Mouse (Mus musculus) urinary bladder, adult 2 months (tissue): Measurements from ENCODE around the gene Myl4. TPM values are rescaled to one million over a fixed set of nuclear protein-coding genes. Genes with fewer than 3 reads are reported as not detected.
A peak's percentile ranks its signal among the peaks of the same experiment; 100 is the strongest.

Experiments
- DNase-seq: peaks from one replicate; pipeline ENCODE4 v3.0.0; 2022; ENCODE audit warnings: low spot score
- polyA plus RNA-seq: library from polyadenylated mRNA; depleted of rRNA; stranded (reverse); fragments of >200 nt; gene quantifications from 2 replicates; pipeline ENCODE4 v1.2.3, GENCODE M21; 2012

Gene Myl4
- polyA plus RNA-seq, 1 experiment: 78.5 TPM

- DNase-seq: peak; percentile 33
These were observed 20.9 kb downstream of the Myl4 start for GRCm38 (mm10) chr11:104571373-104571772.

- no peak for DNase-seq
These were observed 21.6 kb downstream of the Myl4 start for GRCm38 (mm10) chr11:104572091-104572490.

- no peak for DNase-seq
These were observed 22.1 kb downstream of the Myl4 start for GRCm38 (mm10) chr11:104572566-104572965.

DNA sequence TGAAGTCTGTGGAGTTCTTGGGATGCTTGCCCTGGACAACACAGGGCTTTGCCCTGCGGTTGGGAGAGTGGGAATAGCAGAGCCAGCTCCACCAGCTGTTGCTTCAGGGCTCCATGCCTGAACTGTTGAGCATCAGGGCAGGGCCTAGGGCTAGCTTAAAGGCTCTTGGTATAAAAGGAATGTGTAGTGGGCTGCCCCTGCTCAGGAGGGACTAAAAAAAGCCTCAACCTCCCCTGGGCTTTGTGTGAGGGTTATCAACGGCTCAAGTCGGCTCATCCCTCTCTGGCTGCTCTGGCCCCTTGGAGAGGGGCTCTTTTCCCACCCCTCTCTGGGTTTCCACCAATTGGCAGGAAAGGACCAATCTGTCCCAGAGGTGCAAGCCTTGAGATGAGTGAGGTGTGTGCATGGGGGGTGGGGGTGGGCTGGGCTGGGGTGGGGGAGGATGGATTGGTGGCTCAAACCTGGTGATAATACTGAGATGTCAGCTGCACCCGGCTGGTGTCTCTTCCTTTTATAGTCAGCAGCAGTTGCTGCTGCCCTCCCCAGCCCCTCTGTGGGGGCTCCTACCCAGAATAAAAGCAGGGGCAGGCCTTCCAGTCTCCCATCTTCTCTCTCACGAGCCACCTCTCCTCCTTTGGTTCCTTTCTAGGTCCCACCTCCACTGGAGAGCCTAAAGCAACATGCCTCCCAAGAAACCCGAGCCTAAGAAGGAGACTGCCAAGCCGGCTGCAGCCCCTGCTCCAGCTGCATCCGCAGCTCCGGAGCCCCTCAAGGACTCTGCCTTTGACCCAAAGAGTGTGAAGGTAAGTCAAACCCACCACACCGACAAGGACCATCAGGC is 26.5 kb downstream of the Myl4 start:
- DNase-seq: no peak

- no peak for DNase-seq
These were observed 27.6 kb downstream of the Myl4 start for GRCm38 (mm10) chr11:104578074-104578473.

- no peak for DNase-seq
These were observed 28.6 kb downstream of the Myl4 start for GRCm38 (mm10) chr11:104579084-104579483.

DNA sequence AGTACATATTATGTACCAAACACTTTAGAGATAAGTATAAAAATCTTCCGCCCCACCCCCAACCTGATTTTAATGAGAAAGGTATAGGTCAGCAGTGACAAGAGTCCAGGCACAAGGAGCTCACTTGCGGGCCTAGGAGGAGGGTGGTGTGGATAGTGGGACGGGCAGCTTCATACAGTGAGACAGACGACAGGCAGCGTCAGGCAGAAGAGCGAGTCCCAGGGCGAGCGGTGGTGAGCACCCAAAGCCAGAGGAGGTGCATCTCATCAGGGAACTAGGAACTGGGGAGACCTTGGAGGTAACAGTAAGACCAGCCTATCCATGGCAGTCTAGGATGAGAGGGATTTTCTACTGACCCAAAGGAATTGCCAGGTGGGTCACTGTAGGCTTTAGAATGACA is 29.1 kb downstream of the Myl4 start:
- no peak for DNase-seq

GRCm38 (mm10) chr11:104580091-104580490 is 29.6 kb downstream of the Myl4 start:
- no peak for DNase-seq

DNA sequence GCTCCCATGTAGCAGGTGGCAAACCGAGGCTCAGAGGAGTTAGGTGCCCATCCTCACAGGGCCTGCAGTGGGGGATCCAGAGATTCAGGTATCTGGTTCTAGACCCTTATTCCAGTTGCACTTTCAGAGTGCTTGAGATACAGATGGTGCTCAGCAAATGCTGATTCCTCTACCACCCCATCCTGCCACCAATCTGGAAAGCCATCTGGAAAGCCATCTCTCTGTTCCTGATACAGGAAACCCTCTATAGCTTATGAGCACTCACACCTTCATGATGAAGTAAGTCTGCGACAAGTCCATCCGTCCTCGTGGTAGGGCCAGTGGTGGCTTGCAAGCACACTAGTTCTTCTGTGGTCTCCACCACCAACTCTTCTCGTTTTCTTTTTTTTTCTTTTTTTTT is 30.1 kb downstream of the Myl4 start:
- DNase-seq: no peak

DNA sequence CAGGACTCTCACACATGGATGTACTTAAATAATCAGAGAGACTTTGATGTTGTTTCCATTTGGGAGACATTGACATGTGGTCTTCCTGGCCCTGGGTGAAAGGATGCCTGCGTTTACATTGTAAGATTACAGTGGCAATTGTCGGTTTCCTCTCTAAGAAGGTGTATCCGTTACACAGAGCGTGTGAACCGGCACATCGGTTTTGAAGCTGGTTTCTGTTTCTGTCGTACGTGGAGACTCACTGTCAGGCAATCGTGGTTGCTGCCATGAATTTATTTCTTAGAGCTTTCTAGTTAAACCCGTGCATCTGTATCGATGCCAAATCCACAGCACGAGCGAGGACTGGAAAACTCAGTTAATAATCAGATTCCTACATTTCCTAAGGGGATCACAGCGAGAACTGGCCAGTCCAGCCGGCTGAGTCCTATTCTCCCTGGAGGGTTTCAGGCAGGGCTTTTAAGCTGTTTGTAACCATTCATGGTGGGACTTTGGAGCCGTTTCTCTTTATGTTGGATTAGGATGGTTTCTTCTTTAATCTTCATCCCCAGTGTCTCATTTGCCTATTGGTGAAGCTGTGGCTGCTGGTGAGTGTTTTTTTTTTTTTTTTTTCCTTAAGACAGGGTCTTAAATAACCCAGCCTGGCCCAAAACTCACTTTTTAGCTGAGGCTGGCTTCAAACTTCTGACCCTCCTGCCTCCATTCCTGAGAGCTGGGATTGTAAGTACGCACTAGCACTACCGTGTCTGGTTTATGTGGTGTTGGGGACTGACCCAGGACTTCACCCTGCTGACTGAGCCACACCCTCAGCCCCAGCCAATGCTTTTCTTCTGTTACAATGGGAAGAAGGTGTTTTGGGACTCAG is 31.2 kb downstream of the Myl4 start:
- DNase-seq: no peak

DNA sequence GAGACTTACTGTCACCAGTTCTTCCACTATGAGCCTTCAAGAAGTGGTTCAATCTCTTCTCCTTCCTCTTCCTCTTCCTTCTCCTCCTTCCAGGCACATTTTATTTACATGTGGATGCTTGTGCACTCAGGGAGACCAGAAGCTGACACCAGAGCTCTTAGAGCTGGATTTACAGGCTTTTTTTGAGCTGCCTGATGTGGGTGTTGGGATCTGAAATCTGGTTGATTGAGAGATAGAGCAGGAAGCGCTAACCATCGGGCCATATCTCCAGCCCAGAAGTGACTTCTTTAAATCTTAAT is 31.8 kb downstream of the Myl4 start:
- DNase-seq: no peak

DNA sequence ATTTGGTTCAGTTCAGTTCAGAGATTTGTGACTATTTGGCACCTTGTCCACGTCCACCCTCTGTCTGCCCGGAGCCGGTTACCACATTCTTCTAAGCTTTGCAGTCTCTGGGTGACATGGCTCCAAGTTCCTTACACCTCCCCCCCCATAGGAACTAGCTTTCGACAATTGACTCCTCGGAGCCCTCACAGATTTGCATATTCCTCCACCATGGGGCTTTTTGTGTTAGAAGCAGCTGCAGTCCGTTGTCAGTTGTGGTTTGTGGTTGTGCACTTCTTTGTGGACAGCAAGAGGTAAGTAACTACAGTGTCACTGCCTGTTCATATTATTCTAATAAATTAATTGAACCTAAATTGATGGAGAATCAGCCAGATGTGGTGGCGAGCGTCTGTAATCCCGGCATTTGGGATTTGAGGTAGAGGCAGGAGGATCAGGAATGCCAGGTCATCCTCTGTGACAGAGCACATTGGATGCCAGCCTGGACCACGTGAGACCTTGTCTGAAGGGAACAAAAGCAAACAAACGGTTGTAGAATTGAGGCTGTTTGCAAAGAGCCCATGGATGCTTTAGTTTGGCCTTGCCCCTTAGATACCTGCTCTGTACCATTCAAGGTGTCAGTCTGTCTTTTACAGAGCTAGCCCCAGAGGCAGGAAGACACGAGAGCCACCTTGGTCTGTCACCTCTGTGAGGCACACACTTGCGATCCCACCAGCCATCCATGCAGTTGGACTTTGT is 32.3 kb downstream of the Myl4 start:
- no peak for DNase-seq

DNA sequence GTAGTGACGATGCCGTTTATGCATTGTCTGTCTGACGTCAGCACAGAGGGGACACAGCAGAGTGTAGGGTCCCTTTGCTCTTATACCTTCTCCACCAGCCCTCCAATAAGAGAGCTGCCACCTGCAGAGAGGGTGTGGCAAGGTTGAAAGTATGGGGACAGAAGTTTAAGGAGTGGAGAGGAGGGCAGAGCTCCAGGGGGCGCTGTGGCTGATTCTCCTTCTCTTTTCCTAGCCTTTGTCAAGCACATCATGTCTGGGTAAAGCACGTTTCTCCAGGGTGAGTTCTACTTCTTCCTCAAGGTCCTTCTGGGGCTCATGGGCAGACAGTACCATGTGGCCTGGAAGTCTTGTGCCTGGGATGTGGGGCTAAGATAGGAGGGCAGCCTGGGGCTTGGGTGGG is 35.0 kb downstream of the Myl4 start:
- no peak for DNase-seq

DNA sequence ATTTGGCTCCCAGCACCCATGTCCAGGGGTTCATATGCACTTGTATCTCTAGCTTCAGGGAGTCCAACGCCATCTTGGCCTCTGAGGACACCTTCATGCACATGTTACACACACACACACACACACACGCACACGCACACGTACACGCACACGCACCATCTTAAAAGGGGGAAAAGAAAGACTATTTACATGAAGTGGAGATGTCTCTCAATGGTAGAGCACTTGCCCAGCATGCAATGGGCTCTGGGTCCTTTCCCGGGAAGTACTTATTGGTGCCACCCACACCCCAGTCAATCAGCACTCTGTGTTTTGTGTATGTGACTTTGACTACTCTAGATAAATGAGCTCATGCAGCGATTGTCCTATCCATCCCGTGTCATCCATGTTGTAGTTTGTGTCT is 37.4 kb downstream of the Myl4 start:
- DNase-seq: no peak

- no peak for DNase-seq
These were observed 38.0 kb downstream of the Myl4 start for GRCm38 (mm10) chr11:104588513-104588912.

DNA sequence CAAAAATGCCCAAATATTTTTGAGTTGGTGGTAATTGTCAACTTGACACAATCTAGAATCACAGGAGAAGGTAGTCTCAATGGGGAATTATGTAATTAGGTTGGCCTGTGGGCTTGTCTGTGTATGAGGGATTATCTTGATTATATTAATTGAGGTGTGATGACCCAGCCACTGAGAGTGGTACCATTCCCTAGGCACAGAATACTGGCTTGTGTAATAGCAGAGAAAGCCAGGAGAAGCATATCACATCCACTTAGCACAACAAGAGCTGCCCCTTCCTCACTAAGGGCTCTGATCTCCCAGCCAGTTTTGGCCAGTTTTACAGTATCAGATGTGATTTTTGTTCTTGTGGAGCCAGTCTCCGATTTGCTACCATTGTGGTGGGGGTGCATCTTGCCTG is 39.1 kb downstream of the Myl4 start:
- DNase-seq: no peak

DNA sequence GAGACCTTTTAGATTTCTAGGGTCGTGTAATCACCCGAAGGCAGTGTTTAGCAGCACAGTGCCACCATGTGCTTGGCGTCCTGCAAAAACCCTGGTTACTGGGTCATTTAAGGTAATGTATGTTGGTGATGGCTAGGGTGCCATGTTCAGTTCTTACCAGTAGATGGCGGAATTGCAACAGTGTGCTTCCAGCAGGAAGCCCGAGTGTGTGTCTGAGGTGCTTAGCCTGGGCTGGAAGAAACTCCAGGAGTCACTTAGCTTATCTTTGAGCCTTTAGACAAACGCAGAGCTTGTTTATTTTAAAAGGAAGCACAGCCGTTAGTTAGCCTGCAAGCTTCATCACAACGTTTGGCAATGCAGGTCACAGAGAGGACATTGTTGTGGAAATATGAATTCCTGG is 39.7 kb downstream of the Myl4 start:
- no peak for DNase-seq

DNA sequence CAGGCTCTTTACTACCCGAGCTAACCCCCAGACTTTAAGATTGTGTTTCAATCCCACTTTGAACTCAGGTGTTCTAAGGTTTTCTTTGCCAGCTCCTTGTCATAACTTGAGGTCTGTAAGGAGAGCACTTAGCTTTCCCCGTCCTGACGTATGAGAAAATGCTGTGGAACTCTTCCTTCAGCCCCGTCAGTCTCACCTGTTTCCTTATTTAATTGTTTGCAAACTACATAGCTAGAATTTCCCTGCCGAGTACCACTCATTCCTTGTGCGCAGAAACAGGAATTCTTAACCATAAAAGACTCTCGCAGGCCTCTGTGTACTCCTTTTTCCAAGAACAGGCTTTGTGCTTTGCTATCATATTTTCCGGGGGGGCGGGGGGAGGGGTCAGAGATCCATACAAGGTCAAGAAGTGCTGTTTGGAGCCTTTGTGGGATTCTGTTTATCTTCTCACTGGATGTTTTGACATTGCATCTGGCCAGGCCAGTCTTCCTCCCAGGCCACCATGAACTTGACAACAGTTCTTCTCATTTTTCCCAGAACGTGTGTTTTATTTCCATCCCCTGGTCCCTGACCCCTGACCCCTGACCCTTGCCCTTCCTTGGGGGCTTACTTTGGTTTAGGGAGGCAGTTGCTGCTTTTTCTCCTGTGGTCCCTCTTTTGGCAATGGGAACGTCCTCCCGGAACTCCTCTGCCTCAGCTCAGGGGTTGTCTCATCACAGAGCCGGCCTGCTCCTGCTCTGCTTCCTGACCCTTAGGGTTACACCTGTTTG is 41.8 kb downstream of the Myl4 start:
- DNase-seq: no peak

GRCm38 (mm10) chr11:104596365-104596764 is 45.9 kb downstream of the Myl4 start:
- DNase-seq: no peak

GRCm38 (mm10) chr11:104599265-104599945 is 48.9 kb downstream of the Myl4 start:
- no peak for DNase-seq

DNA sequence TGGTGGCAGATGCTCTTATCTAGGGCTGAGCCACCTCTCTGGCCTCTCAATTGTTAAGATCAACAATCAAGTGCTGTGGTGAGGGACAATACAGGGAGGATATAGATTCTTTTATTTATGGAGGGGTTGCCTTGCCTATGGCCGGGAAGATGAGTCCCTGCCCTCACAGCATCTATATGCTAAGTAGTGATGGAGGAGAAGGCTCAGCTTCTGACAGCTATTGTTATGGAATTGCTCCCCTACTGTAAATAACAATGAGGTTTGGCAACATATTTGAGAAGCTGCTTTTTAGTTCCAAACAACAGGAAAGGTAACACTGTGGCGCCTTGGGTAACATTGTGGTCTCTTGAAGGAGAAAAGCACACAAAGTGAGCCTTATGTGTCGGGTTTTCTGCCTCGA is 50.2 kb downstream of the Myl4 start:
- DNase-seq: no peak
